Comparison of ENCODE assay signal across 18 mouse cellular contexts in the genomic region with DNA sequence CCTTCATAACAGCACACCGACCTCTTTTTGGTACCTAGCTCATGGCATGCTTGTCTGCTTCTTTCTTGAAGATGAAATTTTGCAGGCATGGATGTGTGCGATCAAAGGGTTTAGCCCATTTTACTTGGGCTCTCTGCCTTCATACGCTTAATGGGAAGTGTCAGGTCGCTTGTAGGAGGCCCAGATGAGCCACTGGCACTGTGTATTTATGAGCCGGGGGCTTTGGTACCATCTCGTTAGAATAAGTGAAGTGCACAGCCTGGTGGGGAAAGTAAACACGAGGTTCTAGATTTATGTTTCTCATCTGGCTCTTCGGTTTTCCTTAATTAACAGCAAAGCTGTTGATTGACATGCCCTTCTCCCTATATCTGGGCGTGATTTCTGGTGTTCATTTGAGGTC. TPM values are rescaled to one million over a fixed set of nuclear protein-coding genes. Genes with fewer than 3 reads are reported as not detected.
DNase-seq lines count a peak whose midpoint lies in the region; ATAC-seq lines count a peak whose summit lies in the region.
"Had no signal": no experiment of that assay in that cellular context is flagged by ENCODE, and none has a peak within 500 bp of the region (broad histone marks: within the 10 kb centered on the region; RNA-seq: fewer than 3 reads in every experiment).

No protein-coding gene starts in this region.

- H3K4me1 ChIP-seq in embryonic facial prominence, embryonic 11.5 days (ENCODE audit: control insufficient read depth, insufficient read depth, low read length): peaks cover 4% of the 10 kb centered on the region
- H3K4me1 ChIP-seq in embryonic facial prominence, embryonic 10.5 days: peaks cover 58% of the 10 kb centered on the region
- H3K4me1 ChIP-seq in kidney, embryonic 15.5 days: peaks cover 74% of the 10 kb centered on the region
- peaks cover 4% of the 10 kb centered on the region; the same call in 1 of the 2 replicates for H3K4me1 ChIP-seq in midbrain, embryonic 13.5 days (replicated peaks)
- no peaks in the 10 kb centered on the region for H3K4me1 ChIP-seq in midbrain, embryonic 11.5 days (ENCODE audit: control insufficient read depth, insufficient read depth, low read length)

- H3K27me3 ChIP-seq in embryonic facial prominence, embryonic 11.5 days (ENCODE audit: control insufficient read depth, insufficient read depth, low read length): no peaks in the 10 kb centered on the region
- H3K27me3 ChIP-seq in embryonic facial prominence, embryonic 10.5 days (replicated peaks; ENCODE audit: low read depth, poor library complexity, severe bottlenecking): no peaks in the 10 kb centered on the region
- no peaks in the 10 kb centered on the region for H3K27me3 ChIP-seq in kidney, embryonic 15.5 days
- no peaks in the 10 kb centered on the region for H3K27me3 ChIP-seq in midbrain, embryonic 13.5 days
- H3K27me3 ChIP-seq in midbrain, embryonic 11.5 days (ENCODE audit: control insufficient read depth, insufficient read depth, low read length): no peaks in the 10 kb centered on the region
- H3K27me3 ChIP-seq: embryonic facial prominence, embryonic 13.5 days; forebrain, embryonic 12.5 days had no signal

- H3K9me3 ChIP-seq in embryonic facial prominence, embryonic 11.5 days (replicated peaks; ENCODE audit: control insufficient read depth, low read length): no peaks in the 10 kb centered on the region
- no peaks in the 10 kb centered on the region for H3K9me3 ChIP-seq in embryonic facial prominence, embryonic 10.5 days
- no peaks in the 10 kb centered on the region for H3K9me3 ChIP-seq in kidney, embryonic 15.5 days (replicated peaks)
- no peaks in the 10 kb centered on the region for H3K9me3 ChIP-seq in midbrain, embryonic 13.5 days
- no peaks in the 10 kb centered on the region for H3K9me3 ChIP-seq in midbrain, embryonic 11.5 days (ENCODE audit: control insufficient read depth, low read length)
- H3K9me3 ChIP-seq: embryonic facial prominence, embryonic 13.5 days; forebrain, embryonic 12.5 days; heart, embryonic 12.5 days had no signal

- H3K4me2 ChIP-seq in embryonic facial prominence, embryonic 11.5 days (ENCODE audit: low read depth, low read length): no peak overlapping the region
- H3K4me2 ChIP-seq in kidney, embryonic 15.5 days: no peak overlapping the region
- H3K4me2 ChIP-seq in midbrain, embryonic 13.5 days (replicated peaks): no peak overlapping the region
- H3K4me2 ChIP-seq in midbrain, embryonic 11.5 days: no peak overlapping the region
- H3K4me2 ChIP-seq: embryonic facial prominence, embryonic 13.5 days; forebrain, embryonic 12.5 days; heart, embryonic 12.5 days; hindbrain, embryonic 14.5 days had no signal

- H3K36me3 ChIP-seq in embryonic facial prominence, embryonic 11.5 days (replicated peaks; ENCODE audit: control insufficient read depth, insufficient read depth, low read depth, low read length): no peaks in the 10 kb centered on the region
- H3K36me3 ChIP-seq in embryonic facial prominence, embryonic 10.5 days (replicated peaks): peaks cover 27% of the 10 kb centered on the region
- H3K36me3 ChIP-seq in kidney, embryonic 15.5 days: peaks cover 6% of the 10 kb centered on the region; the same call in 1 of the 2 replicates
- H3K36me3 ChIP-seq in midbrain, embryonic 13.5 days: no peaks in the 10 kb centered on the region
- no peaks in the 10 kb centered on the region for H3K36me3 ChIP-seq in midbrain, embryonic 11.5 days (ENCODE audit: control insufficient read depth, insufficient read depth, low read length)
- H3K36me3 ChIP-seq: embryonic facial prominence, embryonic 13.5 days; forebrain, embryonic 12.5 days; heart, embryonic 12.5 days had no signal

- no peak overlapping the region for H3K27ac ChIP-seq in embryonic facial prominence, embryonic 11.5 days (replicated peaks; ENCODE audit: low read depth, low read length)
- H3K27ac ChIP-seq in embryonic facial prominence, embryonic 10.5 days (replicated peaks): no peak overlapping the region
- no peak overlapping the region for H3K27ac ChIP-seq in kidney, embryonic 15.5 days
- H3K27ac ChIP-seq in midbrain, embryonic 13.5 days: no peak overlapping the region
- no peak overlapping the region for H3K27ac ChIP-seq in midbrain, embryonic 11.5 days (ENCODE audit: low read depth, low read length)
- H3K27ac ChIP-seq: embryonic facial prominence, embryonic 13.5 days; forebrain, embryonic 12.5 days; hindbrain, embryonic 10.5 days; hindbrain, embryonic 14.5 days had no signal

- H3K9ac ChIP-seq in embryonic facial prominence, embryonic 11.5 days (replicated peaks; ENCODE audit: low read length): no peak overlapping the region
- H3K9ac ChIP-seq in kidney, embryonic 15.5 days: no peak overlapping the region
- H3K9ac ChIP-seq in midbrain, embryonic 13.5 days (replicated peaks): no peak overlapping the region
- H3K9ac ChIP-seq in midbrain, embryonic 11.5 days (ENCODE audit: low read length): no peak overlapping the region
- H3K9ac ChIP-seq: embryonic facial prominence, embryonic 13.5 days; forebrain, embryonic 12.5 days; heart, embryonic 12.5 days; hindbrain, embryonic 14.5 days had no signal

- H3K4me3 ChIP-seq in embryonic facial prominence, embryonic 11.5 days (ENCODE audit: low read depth, low read length): no peak overlapping the region
- H3K4me3 ChIP-seq in embryonic facial prominence, embryonic 10.5 days: no peak overlapping the region
- H3K4me3 ChIP-seq in kidney, embryonic 15.5 days (replicated peaks): no peak overlapping the region
- no peak overlapping the region for H3K4me3 ChIP-seq in midbrain, embryonic 13.5 days (replicated peaks)
- H3K4me3 ChIP-seq in midbrain, embryonic 11.5 days (ENCODE audit: low read depth, low read length): no peak overlapping the region
- H3K4me3 ChIP-seq: embryonic facial prominence, embryonic 13.5 days; forebrain, embryonic 12.5 days; heart, embryonic 12.5 days; hindbrain, embryonic 10.5 days had no signal

- DNase-seq in embryonic facial prominence, embryonic 11.5 days (ENCODE audit: low spot score): peak; percentile 18
- no peak for DNase-seq in embryonic facial prominence, embryonic 10.5 days (ENCODE audit: low spot score)
- DNase-seq in kidney, adult 18-20 months: no peak
- no peak for DNase-seq in midbrain, embryonic 11.5 days (ENCODE audit: low spot score, missing footprints)
- DNase-seq in adrenal gland, adult 8-10 months: no peak
- DNase-seq: adrenal gland, postnatal 14 days; cerebellum, adult 2 months; embryo, embryonic 11 days; gastrocnemius, postnatal 25 days had no signal

- 73% methylated on average over 9 of the region's 9 CpGs for WGBS in embryonic facial prominence, embryonic 11.5 days
- 76% methylated on average over 9 of the region's 9 CpGs for WGBS in embryonic facial prominence, embryonic 10.5 days
- 31% methylated on average over 9 of the region's 9 CpGs for WGBS in kidney, embryonic 15.5 days
- WGBS in midbrain, embryonic 13.5 days: 72% methylated on average over 9 of the region's 9 CpGs
- WGBS in midbrain, embryonic 11.5 days: 85% methylated on average over 9 of the region's 9 CpGs

- ATAC-seq in embryonic facial prominence, embryonic 11.5 days (replicated peaks; ENCODE audit: insufficient number of reproducible peaks, low FRiP score, low TSS enrichment, low read depth): no peak
- 0 out of 2 replicates have a peak, but pooled peaks have one; percentile 30 for ATAC-seq in kidney, embryonic 15.5 days (replicated peaks; ENCODE audit: low FRiP score)
- ATAC-seq in midbrain, embryonic 13.5 days: peak; percentile 53
- ATAC-seq in midbrain, embryonic 11.5 days (ENCODE audit: low FRiP score): no peak
- ATAC-seq: forebrain, embryonic 16.5 days had no signal

RNA-seq across cellular contexts. Expression of gene Myo10, which starts 8.4 kb away (rescaled TPM):
- 34.5 and 35.4 TPM in 2 replicates for polyA plus RNA-seq in embryonic facial prominence, embryonic 11.5 days (2014; fragmentation: Nextera tagmentation; extraction: Ambion mirVana)
- polyA plus RNA-seq in embryonic facial prominence, embryonic 10.5 days (2016; fragmentation: Nextera tagmentation; extraction: Ambion mirVana): 44.2 and 47.2 TPM in 2 replicates
- polyA plus RNA-seq in kidney, embryonic 15.5 days (2015; fragmentation: Nextera tagmentation; extraction: Ambion mirVana): 39.3 and 40.5 TPM in 2 replicates
- polyA plus RNA-seq in midbrain, embryonic 13.5 days (2015; fragmentation: Nextera tagmentation; extraction: Ambion mirVana): 42.9 and 43.5 TPM in 2 replicates
- 72.8 and 75.4 TPM in 2 replicates for polyA plus RNA-seq in midbrain, embryonic 11.5 days (2014; fragmentation: Nextera tagmentation; extraction: Ambion mirVana)
- total RNA-seq in adrenal gland, adult 8-10 months (2022): 10 to 100 TPM; 59.0 to 68.5 (median 62.0) TPM
- total RNA-seq: MEL had no signal

Comparison
In these comparisons a context has a peak if more than half of its experiments do, and no peak if none do; other contexts are left out.
1. ATAC-seq: peak in kidney, embryonic 15.5 days (single experiment) and midbrain, embryonic 13.5 days (single experiment); none in embryonic facial prominence, embryonic 11.5 days (single experiment) and midbrain, embryonic 11.5 days (single experiment).